Mouse (Mus musculus): ENCODE results near the gene Calm1. TPM values are rescaled to one million over a fixed set of nuclear protein-coding genes. Genes with fewer than 3 reads are reported as not detected.

Gene Calm1
- polyA plus RNA-seq (2015; fragmentation: Nextera tagmentation; extraction: Ambion mirVana): 2,854 and 3,176 TPM in 2 replicates

DNA sequence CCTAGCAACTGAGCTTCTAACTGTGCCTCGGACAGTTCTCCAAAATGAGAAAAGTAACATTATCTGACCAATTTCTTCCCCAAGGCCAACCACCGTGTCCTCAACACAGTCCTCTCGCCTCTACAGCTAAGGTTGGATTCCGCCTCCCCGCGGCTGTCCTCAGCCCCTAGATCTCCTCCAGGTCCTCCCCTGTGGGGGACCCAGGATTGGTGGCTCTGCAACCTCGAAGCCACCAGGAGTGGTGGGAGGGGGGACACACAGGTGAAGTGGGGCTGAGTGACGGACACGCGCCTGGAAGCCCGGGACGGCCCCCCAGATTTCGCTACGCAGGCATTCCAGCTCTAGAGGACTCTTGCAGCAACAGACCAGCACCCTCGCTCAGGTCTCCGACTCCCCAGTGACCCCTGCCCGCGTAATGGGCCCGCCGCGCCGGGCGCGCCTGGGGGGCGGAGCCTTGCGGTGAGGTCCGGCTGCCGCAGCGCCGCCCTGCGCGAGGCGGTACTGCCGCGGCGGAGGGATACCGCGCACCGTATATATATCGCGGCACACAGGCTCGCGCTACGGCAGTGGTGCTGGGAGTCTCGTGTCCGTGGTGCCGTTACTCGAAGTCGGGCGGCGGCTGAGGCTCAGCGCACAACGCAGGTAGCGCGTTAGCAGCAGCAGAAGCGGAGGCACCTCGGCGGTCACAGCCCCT, at the start of gene Calm1:
TSS of gene Calm1 (plus strand) at position 469 of the 694 bp plus-strand sequence.
- Histone ChIP-seq H3K4me3 (ENCODE audit: low read length) (peak within 1 kb of the TSS; percentile 91), H3K4me2 (ENCODE audit: low read length) (peak within 1 kb of the TSS; percentile 99), H3K27me3 (replicated peaks; ENCODE audit: control insufficient read depth, insufficient read depth, low read length) (no peaks in the 10 kb centered on the region), H3K27ac (ENCODE audit: low read depth, low read length) (peak within 1 kb of the TSS; percentile 93), H3K9me3 (ENCODE audit: control insufficient read depth, low read length) (no peaks in the 10 kb centered on the region), H3K9ac (ENCODE audit: low read depth, low read length) (peak within 1 kb of the TSS; percentile 92), H3K36me3 (ENCODE audit: control insufficient read depth, insufficient read depth, low read length) (peaks cover 14% of the 10 kb centered on the region), H3K4me1 (ENCODE audit: control insufficient read depth, insufficient read depth, low read depth, low read length) (peaks cover 24% of the 10 kb centered on the region)
- under 1% methylated on average over 51 of the region's 58 CpGs for WGBS
- ATAC-seq: peak; percentile 84

DNA sequence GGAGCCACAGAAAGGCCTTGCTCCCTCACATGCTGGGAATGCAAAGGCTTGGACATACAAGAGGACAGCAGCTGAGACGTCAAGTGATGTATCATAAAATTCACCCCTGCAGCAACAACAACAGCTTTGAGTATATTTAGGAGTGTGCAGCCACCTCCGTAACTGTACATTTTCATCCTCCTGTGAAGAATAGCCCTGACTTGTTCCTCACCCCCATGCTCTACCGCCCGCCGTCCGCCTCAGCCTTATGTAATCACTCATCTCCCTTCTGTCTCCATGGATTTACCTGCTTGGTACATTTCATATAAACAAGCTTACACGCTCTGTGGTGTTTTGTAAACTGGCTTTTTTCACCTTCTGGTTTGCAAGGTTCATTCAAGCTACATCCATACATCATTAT, 46.8 kb upstream of the Calm1 start:
- H3K27ac ChIP-seq (ENCODE audit: low read depth, low read length): no peak overlapping the region
- 85% methylated on average over 7 of the region's 7 CpGs for WGBS
- no peak overlapping the region for H3K4me3 ChIP-seq (ENCODE audit: low read length)
- no peaks in the 10 kb centered on the region for H3K4me1 ChIP-seq (ENCODE audit: control insufficient read depth, insufficient read depth, low read depth, low read length)
- no peaks in the 10 kb centered on the region for H3K9me3 ChIP-seq (ENCODE audit: control insufficient read depth, low read length)
- H3K9ac ChIP-seq (ENCODE audit: low read depth, low read length): no peak overlapping the region
- H3K36me3 ChIP-seq (ENCODE audit: control insufficient read depth, insufficient read depth, low read length): peaks cover 19% of the 10 kb centered on the region
- ATAC-seq: no peak
- H3K4me2 ChIP-seq (ENCODE audit: low read length): no peak overlapping the region
- no peaks in the 10 kb centered on the region for H3K27me3 ChIP-seq (replicated peaks; ENCODE audit: control insufficient read depth, insufficient read depth, low read length)

DNA sequence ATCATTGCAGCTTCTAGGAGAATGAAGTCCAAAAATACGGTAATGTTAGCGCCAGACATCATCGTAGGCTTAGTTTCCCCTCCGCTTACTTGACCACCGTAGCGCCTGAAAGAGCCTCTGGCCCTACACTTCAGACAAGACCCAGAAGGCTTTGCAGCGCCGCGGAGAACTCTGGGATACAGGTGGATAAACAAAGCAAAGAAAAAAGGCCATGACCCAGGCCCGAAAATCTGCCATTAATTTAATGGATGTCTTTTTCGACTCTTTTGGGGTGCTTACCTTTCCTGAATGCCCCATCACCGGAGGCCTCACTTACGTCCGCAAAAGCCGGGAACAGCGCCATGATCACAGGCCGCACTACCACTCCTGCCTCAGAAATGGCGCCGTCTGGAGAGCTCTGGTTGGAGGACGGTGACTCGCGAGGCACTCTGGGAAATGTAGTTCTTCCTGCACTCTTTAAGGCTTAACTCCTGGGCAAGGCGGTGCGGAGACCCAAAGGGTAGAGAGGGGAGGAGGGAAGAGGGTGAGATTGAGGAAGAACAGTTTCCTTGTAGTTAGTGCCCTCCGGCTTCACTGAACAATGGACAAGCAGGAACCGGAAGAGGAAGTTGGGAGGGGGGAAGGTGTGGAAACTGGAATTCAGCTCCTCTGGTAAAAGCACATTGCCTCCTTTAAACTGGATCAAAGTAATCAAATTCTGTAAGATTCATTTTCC, 39.8 kb upstream of the Calm1 start, which contains the start of gene Nrde2:
TSS of gene Nrde2 (minus strand) at position 393 of the 715 bp plus-strand sequence.
- H3K27ac ChIP-seq (ENCODE audit: low read depth, low read length): peak within 1 kb of the TSS; percentile 84
- no peaks in the 10 kb centered on the region for H3K9me3 ChIP-seq (ENCODE audit: control insufficient read depth, low read length)
- no peaks in the 10 kb centered on the region for H3K36me3 ChIP-seq (ENCODE audit: control insufficient read depth, insufficient read depth, low read length)
- peaks cover 6% of the 10 kb centered on the region for H3K4me1 ChIP-seq (ENCODE audit: control insufficient read depth, insufficient read depth, low read depth, low read length)
- H3K27me3 ChIP-seq (replicated peaks; ENCODE audit: control insufficient read depth, insufficient read depth, low read length): no peaks in the 10 kb centered on the region; the same call in 1 of the 2 replicates
- peak within 1 kb of the TSS; percentile 72 for H3K9ac ChIP-seq (ENCODE audit: low read depth, low read length)
- H3K4me2 ChIP-seq (ENCODE audit: low read length): peak within 1 kb of the TSS; percentile 70
- peak within 1 kb of the TSS; percentile 67 for H3K4me3 ChIP-seq (ENCODE audit: low read length)
- under 1% methylated on average over 26 of the region's 26 CpGs for WGBS
- ATAC-seq: peak; percentile 99

GRCm38 (mm10) chr12:100164991-100165500, 34.2 kb upstream of the Calm1 start:
- WGBS: 83% methylated on average over 7 of the region's 7 CpGs
- Histone ChIP-seq H3K4me1 (ENCODE audit: control insufficient read depth, insufficient read depth, low read depth, low read length) (peaks cover 8% of the 10 kb centered on the region), H3K27ac (ENCODE audit: low read depth, low read length) (no peak overlapping the region), H3K27me3 (replicated peaks; ENCODE audit: control insufficient read depth, insufficient read depth, low read length) (no peaks in the 10 kb centered on the region; the same call in 1 of the 2 replicates), H3K9me3 (ENCODE audit: control insufficient read depth, low read length) (no peaks in the 10 kb centered on the region), H3K9ac (ENCODE audit: low read depth, low read length) (no peak overlapping the region), H3K4me3 (ENCODE audit: low read length) (no peak overlapping the region), H3K4me2 (ENCODE audit: low read length) (no peak overlapping the region), H3K36me3 (ENCODE audit: control insufficient read depth, insufficient read depth, low read length) (no peaks in the 10 kb centered on the region)
- no peak for ATAC-seq

DNA sequence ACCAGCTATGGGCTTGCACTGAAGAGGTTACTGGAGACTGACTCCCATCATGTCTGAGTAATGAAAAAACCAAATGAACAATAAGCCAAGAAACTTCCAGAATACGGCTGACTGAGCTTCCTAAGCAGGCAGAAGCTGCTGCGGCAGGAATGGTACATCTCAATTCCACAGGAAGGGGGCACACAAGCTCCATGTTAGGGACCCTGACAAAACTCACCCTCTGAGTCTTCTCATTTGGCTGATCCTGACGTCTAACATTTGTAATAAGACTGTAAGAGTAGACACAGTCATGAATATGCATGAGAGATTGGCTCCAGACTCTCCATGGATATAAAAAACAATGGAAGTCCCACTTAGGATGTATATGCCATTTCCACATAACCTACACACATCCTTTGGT, 33.1 kb upstream of the Calm1 start:
- Histone ChIP-seq H3K36me3 (ENCODE audit: control insufficient read depth, insufficient read depth, low read length) (no peaks in the 10 kb centered on the region), H3K27me3 (replicated peaks; ENCODE audit: control insufficient read depth, insufficient read depth, low read length) (no peaks in the 10 kb centered on the region; the same call in 1 of the 2 replicates), H3K9ac (ENCODE audit: low read depth, low read length) (no peak overlapping the region), H3K9me3 (ENCODE audit: control insufficient read depth, low read length) (no peaks in the 10 kb centered on the region), H3K4me1 (ENCODE audit: control insufficient read depth, insufficient read depth, low read depth, low read length) (peaks cover 8% of the 10 kb centered on the region), H3K27ac (ENCODE audit: low read depth, low read length) (no peak overlapping the region; the same call in 1 of the 2 replicates), H3K4me2 (ENCODE audit: low read length) (no peak overlapping the region), H3K4me3 (ENCODE audit: low read length) (no peak overlapping the region)
- peak; percentile 84 for ATAC-seq
- WGBS: 7% methylated on average over 3 of the region's 3 CpGs

DNA sequence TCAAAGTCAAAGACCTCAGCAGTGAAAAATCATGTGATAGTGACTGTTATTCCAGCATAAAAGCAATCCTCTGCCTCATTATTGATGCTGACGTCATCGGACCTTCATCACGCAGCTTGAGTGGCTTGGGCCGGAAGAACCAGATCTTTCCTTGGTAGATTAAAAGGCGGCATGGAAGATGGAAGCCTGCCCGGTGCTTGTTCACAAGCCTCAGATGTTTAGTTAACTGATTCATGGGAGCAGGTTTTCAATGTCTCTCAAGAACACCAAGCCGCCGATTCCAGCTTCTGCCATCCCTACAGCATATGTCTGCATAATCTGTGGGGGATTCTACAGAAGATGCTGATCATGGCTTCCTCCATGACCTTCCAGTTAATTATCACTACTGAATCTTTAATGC, 32.3 kb upstream of the Calm1 start:
- Histone ChIP-seq H3K9me3 (ENCODE audit: control insufficient read depth, low read length) (no peaks in the 10 kb centered on the region), H3K4me2 (ENCODE audit: low read length) (no peak overlapping the region), H3K4me1 (ENCODE audit: control insufficient read depth, insufficient read depth, low read depth, low read length) (peaks cover 8% of the 10 kb centered on the region), H3K36me3 (ENCODE audit: control insufficient read depth, insufficient read depth, low read length) (no peaks in the 10 kb centered on the region), H3K27me3 (replicated peaks; ENCODE audit: control insufficient read depth, insufficient read depth, low read length) (no peaks in the 10 kb centered on the region; the same call in 1 of the 2 replicates), H3K27ac (ENCODE audit: low read depth, low read length) (0 out of 2 replicates have a peak overlapping the region, but pooled peaks have one; percentile 7), H3K4me3 (ENCODE audit: low read length) (no peak overlapping the region), H3K9ac (ENCODE audit: low read depth, low read length) (no peak overlapping the region)
- ATAC-seq: no peak
- WGBS: 64% methylated on average over 8 of the region's 8 CpGs

DNA sequence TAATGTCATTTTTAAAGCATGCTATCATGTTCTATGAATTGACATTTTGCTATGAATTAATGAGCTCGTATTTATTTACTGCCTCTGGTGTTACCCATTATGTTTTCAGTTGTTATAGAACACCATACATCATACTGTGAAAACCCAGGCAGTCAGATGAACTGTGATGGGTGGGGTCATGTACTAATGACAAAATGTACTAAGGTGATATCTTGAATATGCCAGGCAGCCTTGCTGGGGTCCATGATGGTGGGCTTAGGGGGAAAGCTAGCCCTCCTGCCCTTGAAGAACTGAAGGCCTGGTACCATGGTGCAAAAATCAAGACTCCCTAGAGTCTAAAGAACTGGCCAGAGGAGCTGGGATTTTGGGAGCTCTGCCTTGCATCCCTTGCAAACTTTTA, 31.7 kb upstream of the Calm1 start:
- WGBS: 75% methylated on average over 1 of the region's 1 CpGs
- Histone ChIP-seq H3K27me3 (replicated peaks; ENCODE audit: control insufficient read depth, insufficient read depth, low read length) (no peaks in the 10 kb centered on the region; the same call in 1 of the 2 replicates), H3K9ac (ENCODE audit: low read depth, low read length) (no peak overlapping the region), H3K9me3 (ENCODE audit: control insufficient read depth, low read length) (no peaks in the 10 kb centered on the region), H3K4me2 (ENCODE audit: low read length) (no peak overlapping the region), H3K4me3 (ENCODE audit: low read length) (no peak overlapping the region), H3K27ac (ENCODE audit: low read depth, low read length) (peak overlapping the region; percentile 70), H3K36me3 (ENCODE audit: control insufficient read depth, insufficient read depth, low read length) (no peaks in the 10 kb centered on the region), H3K4me1 (ENCODE audit: control insufficient read depth, insufficient read depth, low read depth, low read length) (peaks cover 8% of the 10 kb centered on the region)
- ATAC-seq: no peak

GRCm38 (mm10) chr12:100167931-100168871, 31.0 kb upstream of the Calm1 start:
- 12% methylated on average over 27 of the region's 28 CpGs for WGBS
- H3K27ac ChIP-seq (ENCODE audit: low read depth, low read length): peak overlapping the region; percentile 70
- peaks cover 8% of the 10 kb centered on the region for H3K4me1 ChIP-seq (ENCODE audit: control insufficient read depth, insufficient read depth, low read depth, low read length)
- no peaks in the 10 kb centered on the region for H3K9me3 ChIP-seq (ENCODE audit: control insufficient read depth, low read length)
- ATAC-seq: peak; percentile 76
- peak overlapping the region; percentile 61 for H3K9ac ChIP-seq (ENCODE audit: low read depth, low read length)
- no peaks in the 10 kb centered on the region for H3K36me3 ChIP-seq (ENCODE audit: control insufficient read depth, insufficient read depth, low read length)
- peak overlapping the region; percentile 23 for H3K4me3 ChIP-seq (ENCODE audit: low read length)
- H3K27me3 ChIP-seq (replicated peaks; ENCODE audit: control insufficient read depth, insufficient read depth, low read length): no peaks in the 10 kb centered on the region
- peak overlapping the region; percentile 57 for H3K4me2 ChIP-seq (ENCODE audit: low read length)
